In the genomic region with DNA sequence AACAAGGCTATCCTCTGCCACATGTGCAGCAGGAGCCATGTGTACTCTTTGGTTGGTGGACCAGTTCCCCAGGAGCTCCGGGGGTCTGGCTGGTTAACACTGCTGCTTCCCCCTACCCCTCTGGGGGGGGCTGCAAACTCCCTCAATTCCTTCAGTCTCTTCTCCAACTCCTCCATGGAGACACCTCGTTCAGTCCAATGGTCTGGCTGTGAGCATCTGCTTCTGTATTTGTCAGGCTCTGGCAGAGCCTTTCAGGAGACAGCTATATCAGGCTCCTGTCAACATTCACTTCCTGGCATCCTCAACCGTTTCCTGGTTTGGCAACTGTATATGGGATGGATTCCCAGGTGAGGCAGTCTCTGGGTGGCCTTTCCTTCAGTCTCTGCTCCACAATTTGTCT, we compare ENCODE assay signal across 14 mouse cellular contexts.
"Had no signal": no experiment of that assay in that cellular context is flagged by ENCODE, and none has a peak within 500 bp of the region (broad histone marks: within the 10 kb centered on the region; RNA-seq: fewer than 3 reads in every experiment).

No protein-coding gene starts in this region.

- H3K36me3 ChIP-seq: limb, embryonic 12.5 days; liver, embryonic 13.5 days; lung, embryonic 15.5 days; midbrain, embryonic 12.5 days; neural tube, embryonic 13.5 days; stomach, embryonic 15.5 days had no signal

- ATAC-seq: liver, postnatal 0 days; midbrain, embryonic 16.5 days had no signal

- H3K4me2 ChIP-seq: limb, embryonic 12.5 days; liver, embryonic 13.5 days; lung, embryonic 15.5 days; midbrain, embryonic 12.5 days; neural tube, embryonic 13.5 days; stomach, embryonic 15.5 days had no signal

- H3K9me3 ChIP-seq: limb, embryonic 12.5 days; liver, embryonic 13.5 days; lung, embryonic 15.5 days; midbrain, embryonic 12.5 days; neural tube, embryonic 13.5 days; stomach, embryonic 15.5 days had no signal

- H3K27me3 ChIP-seq: limb, embryonic 12.5 days; liver, embryonic 13.5 days; lung, embryonic 15.5 days; midbrain, embryonic 12.5 days; neural tube, embryonic 13.5 days; stomach, embryonic 15.5 days had no signal

- H3K27ac ChIP-seq: limb, embryonic 12.5 days; liver, embryonic 13.5 days; lung, embryonic 15.5 days; midbrain, embryonic 12.5 days; neural tube, embryonic 13.5 days; stomach, embryonic 15.5 days had no signal

- H3K4me1 ChIP-seq: limb, embryonic 12.5 days; liver, embryonic 13.5 days; midbrain, embryonic 12.5 days; neural tube, embryonic 13.5 days; stomach, embryonic 15.5 days had no signal

- H3K9ac ChIP-seq: limb, embryonic 12.5 days; liver, embryonic 13.5 days; liver, postnatal 0 days; lung, embryonic 15.5 days; midbrain, embryonic 12.5 days; neural tube, embryonic 13.5 days; stomach, embryonic 15.5 days had no signal

- DNase-seq: kidney, postnatal 25 days; layer of hippocampus, adult 9-11 months; liver; liver, embryonic 13.5 days; liver, postnatal 0 days; retina, postnatal 1 day; thymus, adult 2 months; thymus, postnatal 36 days had no signal

- H3K4me3 ChIP-seq: limb, embryonic 12.5 days; liver, embryonic 13.5 days; lung, embryonic 15.5 days; midbrain, embryonic 12.5 days; neural tube, embryonic 13.5 days; stomach, embryonic 15.5 days had no signal
